Mouse (Mus musculus) embryo, embryonic 10 days (tissue): ENCODE measurements around the gene Olfr785.
"Not testable (repeated sequence)": the region's sequence is repeated elsewhere in the genome, so short reads cannot be mapped to it uniquely, and the experiment has no call there.

Source experiments
- DNase-seq: peaks from one replicate; pipeline ENCODE4 v3.0.0-alpha.2; 2015; ENCODE audit warnings: low spot score

Gene Olfr785

GRCm38 (mm10) chr10:129405126-129405525 lies at the start of gene Olfr785:
Gene Olfr785 (plus strand): TSS chr10:129405426.
- DNase-seq, result no peak

GRCm38 (mm10) chr10:129356496-129356895 lies 48.7 kb upstream of the Olfr785 start:
- not testable (repeated sequence) for DNase-seq

GRCm38 (mm10) chr10:129357307-129357706 lies 47.9 kb upstream of the Olfr785 start:
- no peak for DNase-seq

- not testable (repeated sequence) for DNase-seq
Measured at GRCm38 (mm10) chr10:129374051-129374450, 31.2 kb upstream of the Olfr785 start.

- DNase-seq, result no peak
Measured at GRCm38 (mm10) chr10:129383783-129384182, 21.4 kb upstream of the Olfr785 start, which contains the start of gene Olfr784. Gene Olfr784 (plus strand): TSS chr10:129384083.

DNA sequence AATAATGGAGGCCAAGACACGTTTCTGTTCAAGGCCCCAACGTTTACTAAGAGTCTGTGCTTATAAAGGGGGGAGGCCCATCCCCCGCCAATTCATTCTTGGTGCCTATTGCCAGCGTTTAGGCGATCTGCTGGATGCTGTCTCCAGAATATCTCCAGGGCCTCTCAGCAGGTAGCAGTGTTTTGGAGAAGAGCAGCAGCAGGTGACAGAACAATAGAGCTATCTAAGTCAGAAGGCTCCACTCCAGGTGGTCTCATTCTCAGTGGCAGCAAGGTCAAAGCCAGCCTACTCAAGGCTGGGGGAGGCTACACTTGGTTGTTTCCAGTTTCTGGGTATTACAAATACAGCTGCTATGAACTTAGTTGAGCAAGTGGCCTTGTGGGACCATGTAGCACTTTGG lies 4.3 kb upstream of the Olfr785 start:
- no peak for DNase-seq

- no peak for DNase-seq
Measured at GRCm38 (mm10) chr10:129427006-129427405, 21.8 kb downstream of the Olfr785 start, which contains the start of gene Olfr786. Gene Olfr786 (plus strand): TSS chr10:129427306.
